Mouse (Mus musculus): ENCODE results near the gene Msl2. TPM values are rescaled to one million over a fixed set of nuclear protein-coding genes. Genes with fewer than 3 reads are reported as not detected.

Msl2 gene
- polyA plus RNA-seq (2015; fragmentation: Nextera tagmentation; extraction: Ambion mirVana) = 5.3 and 5.9 TPM in 2 replicates

GRCm38 (mm10) chr9:101073987-101074331 lies at the start of gene Msl2:
Gene Msl2 (plus strand): TSS chr9:101074101.
- Histone ChIP-seq H3K9me3 (replicated peaks) (no peaks in the 10 kb centered on the region), H3K4me3 (replicated peaks) (peak within 1 kb of the TSS; percentile 95), H3K27ac (replicated peaks) (peak within 1 kb of the TSS; percentile 98), H3K36me3 (no peaks in the 10 kb centered on the region), H3K4me1 (peaks cover 15% of the 10 kb centered on the region), H3K27me3 (no peaks in the 10 kb centered on the region), H3K9ac (peak within 1 kb of the TSS; percentile 96), H3K4me2 (replicated peaks) (peak within 1 kb of the TSS; percentile 75)
- WGBS = 0% methylated on average over 17 of the region's 43 CpGs
- no peak for ATAC-seq (ENCODE audit: insufficient number of reproducible peaks, low FRiP score, low TSS enrichment, low read depth)

- Histone ChIP-seq H3K4me2 (replicated peaks) (peak overlapping the region; percentile 61), H3K9ac (peak overlapping the region; percentile 65), H3K27me3 (no peaks in the 10 kb centered on the region), H3K4me1 (peaks cover 10% of the 10 kb centered on the region; the same call in 1 of the 2 replicates), H3K36me3 (peaks cover 7% of the 10 kb centered on the region; the same call in 1 of the 2 replicates), H3K9me3 (replicated peaks) (no peaks in the 10 kb centered on the region), H3K4me3 (replicated peaks) (peak overlapping the region; percentile 64), H3K27ac (replicated peaks) (peak overlapping the region; percentile 99)
- WGBS = 2% methylated on average over 14 of the region's 14 CpGs
- no peak for ATAC-seq (ENCODE audit: insufficient number of reproducible peaks, low FRiP score, low TSS enrichment, low read depth)
These were observed 40.0 kb upstream of the Msl2 start for GRCm38 (mm10) chr9:101033761-101034447.

GRCm38 (mm10) chr9:101034448-101035098 lies 39.3 kb upstream of the Msl2 start, which contains the start of gene Pccb:
Gene Pccb (minus strand): TSS chr9:101034898.
- peak within 1 kb of the TSS; percentile 64 for H3K4me3 ChIP-seq (replicated peaks)
- WGBS = under 1% methylated on average over 60 of the region's 61 CpGs
- peak within 1 kb of the TSS; percentile 61 for H3K4me2 ChIP-seq (replicated peaks)
- no peaks in the 10 kb centered on the region for H3K9me3 ChIP-seq (replicated peaks)
- peaks cover 7% of the 10 kb centered on the region; the same call in 1 of the 2 replicates for H3K36me3 ChIP-seq
- no peaks in the 10 kb centered on the region for H3K27me3 ChIP-seq
- peak; percentile 99 for ATAC-seq (ENCODE audit: insufficient number of reproducible peaks, low FRiP score, low TSS enrichment, low read depth)
- H3K9ac ChIP-seq = peak within 1 kb of the TSS; percentile 65
- H3K4me1 ChIP-seq = peaks cover 10% of the 10 kb centered on the region; the same call in 1 of the 2 replicates
- H3K27ac ChIP-seq (replicated peaks) = peak within 1 kb of the TSS; percentile 99

GRCm38 (mm10) chr9:101035836-101036596 lies 37.9 kb upstream of the Msl2 start:
- Histone ChIP-seq H3K4me3 (replicated peaks) (no peak overlapping the region), H3K36me3 (peaks cover 5% of the 10 kb centered on the region; the same call in 1 of the 2 replicates), H3K4me1 (peaks cover 10% of the 10 kb centered on the region; the same call in 1 of the 2 replicates), H3K4me2 (replicated peaks) (no peak overlapping the region), H3K27me3 (no peaks in the 10 kb centered on the region), H3K9me3 (replicated peaks) (no peaks in the 10 kb centered on the region), H3K27ac (replicated peaks) (no peak overlapping the region), H3K9ac (no peak overlapping the region)
- ATAC-seq (ENCODE audit: insufficient number of reproducible peaks, low FRiP score, low TSS enrichment, low read depth) = no peak
- 79% methylated on average over 12 of the region's 15 CpGs for WGBS

- Histone ChIP-seq H3K9me3 (replicated peaks) (no peaks in the 10 kb centered on the region), H3K36me3 (no peaks in the 10 kb centered on the region), H3K27ac (replicated peaks) (no peak overlapping the region), H3K9ac (no peak overlapping the region), H3K4me2 (replicated peaks) (no peak overlapping the region), H3K4me1 (peaks cover 10% of the 10 kb centered on the region; the same call in 1 of the 2 replicates), H3K4me3 (replicated peaks) (no peak overlapping the region), H3K27me3 (no peaks in the 10 kb centered on the region)
- no peak for ATAC-seq (ENCODE audit: insufficient number of reproducible peaks, low FRiP score, low TSS enrichment, low read depth)
- 81% methylated on average over 2 of the region's 2 CpGs for WGBS
These were observed 37.0 kb upstream of the Msl2 start for GRCm38 (mm10) chr9:101036876-101037275.

- H3K36me3 ChIP-seq = no peaks in the 10 kb centered on the region
- H3K9me3 ChIP-seq (replicated peaks) = no peaks in the 10 kb centered on the region
- no peak overlapping the region for H3K4me2 ChIP-seq (replicated peaks)
- no peak overlapping the region for H3K27ac ChIP-seq (replicated peaks)
- H3K27me3 ChIP-seq = no peaks in the 10 kb centered on the region
- no peak overlapping the region for H3K9ac ChIP-seq
- ATAC-seq (ENCODE audit: insufficient number of reproducible peaks, low FRiP score, low TSS enrichment, low read depth) = no peak
- peaks cover 10% of the 10 kb centered on the region; the same call in 1 of the 2 replicates for H3K4me1 ChIP-seq
- H3K4me3 ChIP-seq (replicated peaks) = no peak overlapping the region
- WGBS = 34% methylated on average over 7 of the region's 7 CpGs
These were observed 36.5 kb upstream of the Msl2 start for GRCm38 (mm10) chr9:101037396-101037795.

- WGBS = 43% methylated on average over 5 of the region's 5 CpGs
- Histone ChIP-seq H3K27ac (replicated peaks) (no peak overlapping the region), H3K4me1 (peaks cover 7% of the 10 kb centered on the region; the same call in 1 of the 2 replicates), H3K9ac (no peak overlapping the region), H3K27me3 (no peaks in the 10 kb centered on the region), H3K4me3 (replicated peaks) (no peak overlapping the region), H3K36me3 (no peaks in the 10 kb centered on the region), H3K9me3 (replicated peaks) (no peaks in the 10 kb centered on the region), H3K4me2 (replicated peaks) (no peak overlapping the region)
- ATAC-seq (ENCODE audit: insufficient number of reproducible peaks, low FRiP score, low TSS enrichment, low read depth) = no peak
These were observed 35.3 kb upstream of the Msl2 start for GRCm38 (mm10) chr9:101038634-101039033.

- no peak for ATAC-seq (ENCODE audit: insufficient number of reproducible peaks, low FRiP score, low TSS enrichment, low read depth)
- Histone ChIP-seq H3K27ac (replicated peaks) (no peak overlapping the region), H3K4me3 (replicated peaks) (no peak overlapping the region), H3K4me1 (no peaks in the 10 kb centered on the region), H3K4me2 (replicated peaks) (no peak overlapping the region), H3K9me3 (replicated peaks) (no peaks in the 10 kb centered on the region), H3K27me3 (no peaks in the 10 kb centered on the region), H3K36me3 (no peaks in the 10 kb centered on the region), H3K9ac (no peak overlapping the region)
- 67% methylated on average over 5 of the region's 5 CpGs for WGBS
These were observed 32.4 kb upstream of the Msl2 start for GRCm38 (mm10) chr9:101041508-101041907.

GRCm38 (mm10) chr9:101042249-101042648 lies 31.7 kb upstream of the Msl2 start:
- WGBS = 69% methylated on average over 9 of the region's 9 CpGs
- Histone ChIP-seq H3K9me3 (replicated peaks) (no peaks in the 10 kb centered on the region), H3K9ac (no peak overlapping the region), H3K27ac (replicated peaks) (no peak overlapping the region), H3K4me1 (no peaks in the 10 kb centered on the region), H3K27me3 (no peaks in the 10 kb centered on the region), H3K36me3 (no peaks in the 10 kb centered on the region), H3K4me2 (replicated peaks) (no peak overlapping the region), H3K4me3 (replicated peaks) (no peak overlapping the region)
- ATAC-seq (ENCODE audit: insufficient number of reproducible peaks, low FRiP score, low TSS enrichment, low read depth) = no peak

- no peak overlapping the region for H3K4me2 ChIP-seq (replicated peaks)
- no peaks in the 10 kb centered on the region for H3K27me3 ChIP-seq
- H3K9ac ChIP-seq = no peak overlapping the region
- no peak overlapping the region for H3K4me3 ChIP-seq (replicated peaks)
- ATAC-seq (ENCODE audit: insufficient number of reproducible peaks, low FRiP score, low TSS enrichment, low read depth) = no peak
- H3K27ac ChIP-seq (replicated peaks) = no peak overlapping the region
- no peaks in the 10 kb centered on the region for H3K9me3 ChIP-seq (replicated peaks)
- 60% methylated on average over 15 of the region's 15 CpGs for WGBS
- H3K4me1 ChIP-seq = no peaks in the 10 kb centered on the region
- H3K36me3 ChIP-seq = no peaks in the 10 kb centered on the region
These were observed 28.1 kb upstream of the Msl2 start for GRCm38 (mm10) chr9:101045710-101046338.

- no peak overlapping the region for H3K9ac ChIP-seq
- no peak overlapping the region for H3K4me2 ChIP-seq (replicated peaks)
- 88% methylated on average over 3 of the region's 3 CpGs for WGBS
- H3K4me1 ChIP-seq = no peaks in the 10 kb centered on the region
- H3K27me3 ChIP-seq = no peaks in the 10 kb centered on the region
- no peaks in the 10 kb centered on the region for H3K9me3 ChIP-seq (replicated peaks)
- no peaks in the 10 kb centered on the region for H3K36me3 ChIP-seq
- H3K4me3 ChIP-seq (replicated peaks) = no peak overlapping the region
- H3K27ac ChIP-seq (replicated peaks) = no peak overlapping the region
- ATAC-seq (ENCODE audit: insufficient number of reproducible peaks, low FRiP score, low TSS enrichment, low read depth) = no peak
These were observed 21.9 kb upstream of the Msl2 start for GRCm38 (mm10) chr9:101052007-101052406.
